Mouse (Mus musculus) neural tube, embryonic 14.5 days (tissue): ENCODE data around the gene Polg2. TPM values are rescaled to one million over a fixed set of nuclear protein-coding genes. Genes with fewer than 3 reads are reported as not detected.

Source experiments
- ATAC-seq: fragments of 200-750 bp; cut with Nextera tagmentation; 2 replicates; pipeline ENCODE4 v1.8.0; 2017; ENCODE audit warnings: low read depth, mild to moderate bottlenecking, moderate TSS enrichment, moderate library complexity
- H3K27ac ChIP-seq: fragments of 300-500 bp; sonication (generic); 2 replicates; pipeline ENCODE4 v1.5.1; 2014; ENCODE audit warnings: low read depth, mild to moderate bottlenecking, control low read depth, low read length, moderate library complexity, mixed read lengths
- H3K27me3 ChIP-seq: fragments of 300-500 bp; sonication (generic); 2 replicates; pipeline ENCODE4 v1.6.1; 2014; ENCODE audit warnings: low read length; ENCODE audit not compliant: control insufficient read depth, insufficient read depth
- H3K36me3 ChIP-seq: fragments of 300-500 bp; sonication (generic); 2 replicates; pipeline ENCODE4 v1.6.1; 2014; ENCODE audit warnings: low read length, mixed read lengths; ENCODE audit not compliant: control insufficient read depth, insufficient read depth
- H3K4me1 ChIP-seq: fragments of 300-500 bp; sonication (generic); 2 replicates; pipeline ENCODE4 v1.6.1; 2014; ENCODE audit warnings: low read length; ENCODE audit not compliant: control insufficient read depth, insufficient read depth
- H3K4me2 ChIP-seq: fragments of 300-500 bp; sonication (generic); 2 replicates; pipeline ENCODE4 v1.6.1; 2014; ENCODE audit warnings: mild to moderate bottlenecking, low read depth, low read length, control low read depth
- H3K4me3 ChIP-seq: fragments of 300-500 bp; sonication (generic); 2 replicates; pipeline ENCODE4 v1.5.1; 2014; ENCODE audit warnings: low read depth, low read length, control low read depth, mixed read lengths
- H3K9ac ChIP-seq: fragments of 300-500 bp; sonication (generic); replicated peaks from 2 replicates; pipeline ENCODE4 v1.6.1; 2014; ENCODE audit warnings: low read depth, mild to moderate bottlenecking, control low read depth, low read length, mixed read lengths
- H3K9me3 ChIP-seq: fragments of 300-500 bp; sonication (generic); 2 replicates; pipeline ENCODE4 v1.6.1; 2016; ENCODE audit warnings: low read length; ENCODE audit not compliant: control insufficient read depth
- WGBS: fragments of 180-500 bp; shearing (Covaris S2); extraction: QIAGEN DNeasy Blood & Tissue Kit; methylation state at CpG from one replicate; pipeline ENCODE4 v1.1.7; 2014; 5-methylcytosine and 5-hydroxymethylcytosine counted together
- polyA plus RNA-seq: library from polyadenylated mRNA; unstranded; fragments of >200 nt; fragmentation: Nextera tagmentation; extraction: Ambion mirVana; gene quantifications from 2 replicates; pipeline ENCODE4 v1.2.1, GENCODE M21; 2014

Polg2 gene
- polyA plus RNA-seq, 1 experiment from 2014 or later, result 10.3 TPM

DNA sequence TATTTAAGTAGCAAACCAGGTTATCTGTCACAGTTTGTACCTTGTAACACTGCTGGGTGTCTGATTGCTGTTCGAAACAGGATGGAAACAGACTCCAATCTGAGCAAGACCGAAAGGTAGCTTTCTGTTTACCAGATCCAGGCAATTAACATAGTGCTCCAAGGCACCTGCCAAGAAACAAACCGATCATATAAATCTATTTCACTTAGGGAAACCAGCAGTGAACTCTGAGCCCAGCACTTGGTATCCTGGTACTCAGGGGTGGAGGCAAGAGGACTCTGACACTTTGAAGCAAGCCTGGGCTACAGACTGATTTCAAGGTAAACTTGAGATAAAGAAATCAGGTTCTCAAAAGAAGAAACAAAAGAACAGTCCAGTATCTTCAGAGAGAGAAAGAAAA is 1.9 kb downstream of the Polg2 start:
- peaks cover 7% of the 10 kb centered on the region; the same call in 1 of the 2 replicates for H3K4me1 ChIP-seq
- H3K27ac ChIP-seq, result no peak overlapping the region
- no peak overlapping the region for H3K9ac ChIP-seq
- ATAC-seq, result no peak
- H3K9me3 ChIP-seq, result no peaks in the 10 kb centered on the region
- H3K4me2 ChIP-seq, result no peak overlapping the region
- H3K27me3 ChIP-seq, result no peaks in the 10 kb centered on the region
- H3K36me3 ChIP-seq, result peaks cover 45% of the 10 kb centered on the region
- 90% methylated on average over 3 of the region's 3 CpGs for WGBS
- no peak overlapping the region for H3K4me3 ChIP-seq

DNA sequence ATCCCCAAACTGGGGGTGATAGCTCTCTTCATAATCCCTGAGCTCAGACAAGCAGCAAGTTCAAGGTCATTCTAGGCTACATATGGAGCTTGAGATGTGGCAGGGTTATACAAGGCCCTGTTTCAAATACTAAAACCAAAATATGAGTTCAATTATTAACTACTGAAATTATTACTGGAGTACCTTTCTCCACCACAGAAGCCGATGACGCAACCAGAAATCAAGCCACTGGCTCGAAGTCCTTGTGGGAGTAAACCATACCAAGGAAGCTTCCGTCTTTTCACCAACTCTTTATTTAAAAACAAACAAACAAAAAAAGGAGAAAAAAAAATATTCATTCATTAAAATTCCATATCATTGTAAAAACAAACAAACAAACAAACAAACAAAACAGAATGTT is 2.4 kb downstream of the Polg2 start:
- peaks cover 44% of the 10 kb centered on the region for H3K36me3 ChIP-seq
- 96% methylated on average over 4 of the region's 4 CpGs for WGBS
- no peaks in the 10 kb centered on the region for H3K27me3 ChIP-seq

DNA sequence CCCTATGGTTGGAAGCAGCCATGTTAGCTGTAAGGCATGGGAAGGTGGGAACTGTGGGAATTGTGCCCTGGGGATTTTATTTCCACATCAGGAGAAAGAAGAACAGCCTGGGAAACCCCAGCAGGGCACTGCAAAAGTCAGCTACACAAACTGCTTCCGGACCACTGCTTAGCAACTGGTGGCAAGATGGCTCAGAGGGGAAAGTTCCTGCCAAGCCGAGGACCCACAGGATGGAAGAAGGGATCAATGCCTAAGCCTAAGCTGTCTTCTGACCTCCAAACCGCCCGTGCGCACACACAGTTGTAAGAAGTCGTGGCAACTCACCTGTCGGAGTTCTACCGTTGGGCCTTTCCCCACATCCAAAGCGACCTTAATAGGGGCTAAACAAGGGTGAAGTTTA is 6.3 kb downstream of the Polg2 start:
- no peaks in the 10 kb centered on the region for H3K4me1 ChIP-seq
- no peaks in the 10 kb centered on the region for H3K9me3 ChIP-seq
- no peaks in the 10 kb centered on the region for H3K27me3 ChIP-seq
- H3K4me3 ChIP-seq, result no peak overlapping the region
- no peak for ATAC-seq
- H3K9ac ChIP-seq, result no peak overlapping the region
- peaks cover 36% of the 10 kb centered on the region for H3K36me3 ChIP-seq
- 94% methylated on average over 9 of the region's 9 CpGs for WGBS
- no peak overlapping the region for H3K27ac ChIP-seq
- H3K4me2 ChIP-seq, result no peak overlapping the region

More for the DNA sequence above, 2.4 kb downstream of the Polg2 start:
- no peaks in the 10 kb centered on the region for H3K9me3 ChIP-seq
- H3K4me2 ChIP-seq, result no peak overlapping the region
- H3K9ac ChIP-seq, result no peak overlapping the region
- no peak overlapping the region for H3K4me3 ChIP-seq
- H3K4me1 ChIP-seq, result peaks cover 7% of the 10 kb centered on the region; the same call in 1 of the 2 replicates
- ATAC-seq, result no peak
- no peak overlapping the region for H3K27ac ChIP-seq

DNA sequence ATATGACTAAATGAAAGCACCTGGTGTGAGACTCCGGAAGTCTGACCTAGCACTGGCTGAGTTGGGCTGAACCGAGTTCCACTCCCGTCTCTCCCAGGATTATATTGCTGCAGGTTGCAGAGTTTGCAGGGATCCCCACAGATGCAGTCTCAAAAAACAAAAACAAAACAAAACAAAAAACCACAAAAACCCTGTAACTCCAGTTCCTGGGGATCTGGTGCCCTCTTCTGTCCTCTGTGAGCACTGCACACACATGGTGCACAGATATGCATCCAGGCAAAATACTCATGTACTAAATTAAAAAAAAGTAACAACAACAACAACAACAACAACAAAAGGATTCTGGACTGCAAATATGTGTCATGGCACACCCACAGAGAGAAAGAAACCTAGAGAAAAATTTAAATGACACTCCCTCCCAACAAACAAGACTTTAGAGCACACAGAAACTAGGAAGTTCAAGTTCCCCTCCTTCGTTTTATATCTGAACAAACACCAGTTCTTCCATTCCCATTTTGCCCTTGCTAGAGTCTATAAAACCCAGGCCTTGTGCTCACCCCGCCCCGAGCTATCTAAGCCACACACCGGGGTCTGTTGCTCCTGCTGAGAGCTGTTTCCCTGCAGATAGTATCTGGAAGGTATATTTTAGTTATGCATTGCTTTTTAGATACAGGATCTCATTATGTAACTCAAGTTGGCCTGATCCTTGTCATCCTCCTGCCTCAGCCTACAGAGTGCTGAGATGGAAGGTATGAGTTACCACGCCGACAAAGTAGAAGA is 9.0 kb downstream of the Polg2 start:
- no peak for ATAC-seq

DNA sequence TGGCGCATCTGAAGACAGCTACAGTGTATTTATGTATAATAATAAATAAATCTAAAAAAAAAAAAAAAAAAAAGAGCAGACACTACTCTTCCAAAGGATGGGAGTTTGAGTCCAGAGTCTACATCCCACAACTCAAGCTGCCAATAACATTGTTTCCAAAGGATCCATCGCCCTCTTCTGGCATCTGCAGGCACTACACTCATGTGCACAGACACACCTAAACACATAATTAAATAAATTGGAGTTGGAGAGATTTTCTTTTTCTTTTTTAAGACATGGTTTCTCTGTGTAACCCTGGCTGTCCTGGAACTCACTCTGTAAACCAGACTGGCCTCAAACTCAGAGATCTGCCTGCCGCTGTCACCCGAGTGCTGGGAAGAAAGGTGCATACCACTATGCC is 11.8 kb downstream of the Polg2 start:
- Histone ChIP-seq H3K4me3 (no peak overlapping the region), H3K27me3 (no peaks in the 10 kb centered on the region), H3K36me3 (peaks cover 29% of the 10 kb centered on the region; the same call in 1 of the 2 replicates), H3K4me2 (no peak overlapping the region), H3K27ac (no peak overlapping the region), H3K9me3 (no peaks in the 10 kb centered on the region), H3K4me1 (no peaks in the 10 kb centered on the region), H3K9ac (no peak overlapping the region)
- WGBS, result 94% methylated on average over 4 of the region's 4 CpGs
- ATAC-seq, result no peak

More for the DNA sequence above, 9.0 kb downstream of the Polg2 start:
- Histone ChIP-seq H3K4me1 (no peaks in the 10 kb centered on the region), H3K36me3 (peaks cover 52% of the 10 kb centered on the region), H3K4me3 (no peak overlapping the region), H3K4me2 (no peak overlapping the region), H3K27me3 (no peaks in the 10 kb centered on the region), H3K27ac (no peak overlapping the region), H3K9ac (no peak overlapping the region), H3K9me3 (no peaks in the 10 kb centered on the region)
- 98% methylated on average over 9 of the region's 9 CpGs for WGBS

DNA sequence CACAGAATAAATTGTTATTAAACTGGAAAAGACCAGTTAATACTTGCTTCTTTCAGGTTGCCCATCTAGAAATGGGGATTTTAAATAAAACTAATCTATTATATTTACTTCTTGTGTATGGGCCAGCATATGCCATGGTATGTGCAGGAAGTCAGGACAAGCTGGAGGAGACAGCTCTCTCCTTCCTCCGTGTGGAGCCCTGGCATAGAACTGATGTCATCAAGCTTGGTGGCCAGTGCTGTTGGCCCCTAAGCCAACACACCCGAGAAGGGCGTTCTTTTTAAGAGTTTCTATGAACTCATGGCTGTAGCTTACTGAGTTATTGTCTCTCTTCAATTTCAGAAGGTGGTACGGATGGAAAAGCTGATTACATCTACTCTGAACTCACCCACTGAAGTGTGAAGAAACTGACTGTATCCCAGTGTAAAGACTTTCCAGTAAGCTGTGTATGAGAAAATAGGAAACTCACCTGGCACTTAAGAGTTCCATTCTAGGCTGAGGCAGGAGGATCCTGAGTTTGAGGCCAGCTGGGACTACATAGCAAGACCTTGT is 12.7 kb downstream of the Polg2 start:
- no peak overlapping the region for H3K9ac ChIP-seq
- no peak overlapping the region for H3K4me2 ChIP-seq
- peaks cover 25% of the 10 kb centered on the region; the same call in 1 of the 2 replicates for H3K36me3 ChIP-seq
- ATAC-seq, result no peak
- WGBS, result 93% methylated on average over 4 of the region's 4 CpGs
- H3K9me3 ChIP-seq, result no peaks in the 10 kb centered on the region
- no peak overlapping the region for H3K27ac ChIP-seq
- no peaks in the 10 kb centered on the region for H3K4me1 ChIP-seq
- no peak overlapping the region for H3K4me3 ChIP-seq
- H3K27me3 ChIP-seq, result no peaks in the 10 kb centered on the region

DNA sequence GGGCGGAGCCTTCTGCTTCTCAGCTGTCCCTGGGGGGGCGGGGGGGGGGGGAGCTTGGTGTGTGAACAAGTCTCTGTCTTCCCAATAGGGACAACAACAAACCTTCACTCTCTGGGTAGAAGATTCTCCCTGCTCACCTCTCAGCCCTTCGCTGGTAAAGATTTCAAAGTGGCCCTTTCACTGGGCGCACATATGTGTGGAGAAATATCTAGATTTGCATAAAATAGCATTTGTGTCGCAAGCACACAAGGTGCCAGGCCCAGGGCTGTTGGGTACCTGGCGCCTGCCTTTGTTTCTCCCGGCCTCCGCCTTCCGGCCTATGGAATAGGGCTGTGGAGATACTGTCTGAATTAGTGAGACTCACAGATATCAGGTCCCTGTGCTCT is 16.5 kb downstream of the Polg2 start:
- Histone ChIP-seq H3K36me3 (peaks cover 14% of the 10 kb centered on the region; the same call in 1 of the 2 replicates), H3K4me1 (no peaks in the 10 kb centered on the region), H3K4me3 (no peak overlapping the region), H3K9me3 (no peaks in the 10 kb centered on the region), H3K27me3 (no peaks in the 10 kb centered on the region), H3K27ac (no peak overlapping the region), H3K4me2 (no peak overlapping the region), H3K9ac (no peak overlapping the region)
- 81% methylated on average over 9 of the region's 9 CpGs for WGBS
- no peak for ATAC-seq

DNA sequence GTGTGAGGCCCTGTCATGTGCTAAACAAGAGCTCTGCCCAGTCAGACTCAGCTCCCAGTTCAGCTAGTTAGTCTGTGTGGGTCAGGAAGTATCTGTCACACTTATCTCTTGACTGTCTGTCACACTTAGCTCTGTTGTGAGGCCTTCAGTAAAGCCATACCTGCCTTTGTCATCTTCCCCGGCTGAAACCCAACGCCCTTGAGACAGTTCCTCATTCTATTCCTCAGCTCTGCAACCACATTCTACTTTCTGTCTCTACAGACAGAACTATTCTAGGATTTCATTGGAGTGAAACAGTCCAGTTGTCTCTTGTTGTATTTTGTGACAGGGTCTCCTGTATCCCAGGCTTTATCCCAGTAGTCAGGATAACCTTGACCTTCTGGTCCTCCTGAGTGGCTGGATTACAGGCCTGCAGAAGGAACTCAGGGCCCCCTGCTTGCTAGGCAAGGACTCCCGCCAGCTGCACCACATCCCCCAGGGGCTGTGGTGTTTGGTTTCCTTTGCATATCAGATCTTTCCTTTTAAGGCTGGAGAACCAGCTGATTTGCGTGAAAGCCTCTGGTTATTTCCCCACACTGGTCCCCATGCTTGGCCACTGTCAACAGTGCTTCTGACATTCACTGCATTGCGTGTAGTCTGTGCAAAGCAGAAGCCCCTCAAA is 17.1 kb downstream of the Polg2 start:
- no peaks in the 10 kb centered on the region for H3K27me3 ChIP-seq
- 56% methylated on average over 5 of the region's 5 CpGs for WGBS

DNA sequence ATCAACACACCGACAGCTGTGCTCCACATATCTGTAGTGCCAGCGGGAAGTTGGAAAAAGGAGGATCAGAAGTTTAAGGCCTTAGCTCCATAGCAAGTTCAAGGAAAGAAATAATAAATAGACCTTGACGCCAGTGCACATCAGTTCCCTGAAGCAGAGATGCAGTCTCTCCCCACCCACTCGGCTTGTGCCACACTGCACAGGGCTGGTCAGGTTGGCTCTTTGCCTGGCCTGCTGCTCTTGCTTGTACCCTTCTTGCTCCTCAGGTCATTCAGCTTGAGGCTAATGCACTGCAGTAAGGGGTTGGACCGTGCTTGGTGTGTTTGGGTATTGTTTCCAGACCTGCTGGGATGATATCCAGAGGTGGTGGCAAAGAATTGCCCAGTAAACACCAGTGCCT is 18.8 kb downstream of the Polg2 start:
- Histone ChIP-seq H3K4me2 (no peak overlapping the region), H3K4me1 (no peaks in the 10 kb centered on the region), H3K9ac (no peak overlapping the region), H3K9me3 (no peaks in the 10 kb centered on the region), H3K27me3 (no peaks in the 10 kb centered on the region), H3K36me3 (no peaks in the 10 kb centered on the region), H3K27ac (no peak overlapping the region), H3K4me3 (no peak overlapping the region)
- WGBS, result 94% methylated on average over 5 of the region's 5 CpGs
- ATAC-seq, result no peak

More for the DNA sequence above, 17.1 kb downstream of the Polg2 start:
- peaks cover 11% of the 10 kb centered on the region; the same call in 1 of the 2 replicates for H3K36me3 ChIP-seq
- H3K27ac ChIP-seq, result no peak overlapping the region
- no peak overlapping the region for H3K4me2 ChIP-seq
- ATAC-seq, result no peak
- H3K4me1 ChIP-seq, result no peaks in the 10 kb centered on the region
- no peak overlapping the region for H3K9ac ChIP-seq
- H3K9me3 ChIP-seq, result no peaks in the 10 kb centered on the region
- no peak overlapping the region for H3K4me3 ChIP-seq
